Mouse (Mus musculus): ENCODE results near the gene Mitd1. TPM values are rescaled to one million over a fixed set of nuclear protein-coding genes. Genes with fewer than 3 reads are reported as not detected.

Gene Mitd1
- total and polyA plus RNA-seq, 3 experiments: 13.3 to 28.1 (median 19.9) TPM

- Histone ChIP-seq H3K27me3 (replicated peaks) (peaks cover 38% of the 10 kb centered on the region), H3K9me3 (replicated peaks; ENCODE audit: low read length) (peaks cover 2% of the 10 kb centered on the region), H3K4me1 (ENCODE audit: control insufficient read depth in 1 of 2, insufficient read depth in 2 of 2) (peaks cover 5 to 16% of the 10 kb centered on the region in 2 experiments; a peak in 2 of 4 replicates), H3K4me2 (ENCODE audit: insufficient read depth, low read depth, poor library complexity, severe bottlenecking) (peak within 1 kb of the TSS; percentile 81), H3K27ac (ENCODE audit: insufficient read depth, low read depth) (no peak within 1 kb of the TSS), H3K9ac (ENCODE audit: insufficient read depth, low read depth) (peak within 1 kb of the TSS; percentile 50), H3K79me2 (replicated peaks; ENCODE audit: control insufficient read depth, extremely low read depth, insufficient read depth, poor library complexity, severe bottlenecking) (no peaks in the 10 kb centered on the region), H3K4me3 (replicated peaks in 1 of 3; ENCODE audit: low read depth in 2 of 3, low read length in 2 of 3, poor library complexity in 1 of 3) (peak within 1 kb of the TSS; percentile 70 to 94 (median 78)), H3K36me3 (replicated peaks in 1 of 2; ENCODE audit: control insufficient read depth in 1 of 2, insufficient read depth in 1 of 2, low read length in 1 of 2) (no peaks in the 10 kb centered on the region)
- in situ Hi-C loops (cut with MboI; ENCODE audit: low pct_ligation_motif_present, low pct_unique_long_range_greater_than_20kb, low sequenced_read_pairs) (no loop called here), dilution Hi-C loops (cut with MboI; ENCODE audit: extremely low pct_ligation_motif_present, extremely low pct_unique_long_range_greater_than_20kb, low sequenced_read_pairs) (no loop called here)
- DNase-seq (ENCODE audit: extremely low read depth): no peak
- no peak for TF ChIP-seq RAD21 (IDR thresholded peaks at IDR 0.05; ENCODE audit: low read depth, low read length)
- no peak for TF ChIP-seq MXI1 (IDR thresholded peaks at IDR 0.05; ENCODE audit: low read depth, low read length)
- TF ChIP-seq PAX5 (IDR thresholded peaks at IDR 0.05; ENCODE audit: low read length): no peak
- no peak for TF ChIP-seq MAFK (IDR thresholded peaks at IDR 0.05; ENCODE audit: insufficient replicate concordance, low read length)
- no peak for TF ChIP-seq POLR2AphosphoS2 (IDR thresholded peaks at IDR 0.05; ENCODE audit: low read depth, low read length)
- TF ChIP-seq KAT2A (IDR thresholded peaks at IDR 0.05; ENCODE audit: insufficient replicate concordance, low read length): no peak
- no peak for TF ChIP-seq MEF2A (IDR thresholded peaks at IDR 0.05; ENCODE audit: borderline replicate concordance, low read depth, low read length)
Measured at GRCm38 (mm10) chr1:37866286-37866685, 23.9 kb downstream of the Mitd1 start, which contains the start of gene Tsga10. TSS of gene Tsga10 (minus strand) at chr1:37866429.

DNA sequence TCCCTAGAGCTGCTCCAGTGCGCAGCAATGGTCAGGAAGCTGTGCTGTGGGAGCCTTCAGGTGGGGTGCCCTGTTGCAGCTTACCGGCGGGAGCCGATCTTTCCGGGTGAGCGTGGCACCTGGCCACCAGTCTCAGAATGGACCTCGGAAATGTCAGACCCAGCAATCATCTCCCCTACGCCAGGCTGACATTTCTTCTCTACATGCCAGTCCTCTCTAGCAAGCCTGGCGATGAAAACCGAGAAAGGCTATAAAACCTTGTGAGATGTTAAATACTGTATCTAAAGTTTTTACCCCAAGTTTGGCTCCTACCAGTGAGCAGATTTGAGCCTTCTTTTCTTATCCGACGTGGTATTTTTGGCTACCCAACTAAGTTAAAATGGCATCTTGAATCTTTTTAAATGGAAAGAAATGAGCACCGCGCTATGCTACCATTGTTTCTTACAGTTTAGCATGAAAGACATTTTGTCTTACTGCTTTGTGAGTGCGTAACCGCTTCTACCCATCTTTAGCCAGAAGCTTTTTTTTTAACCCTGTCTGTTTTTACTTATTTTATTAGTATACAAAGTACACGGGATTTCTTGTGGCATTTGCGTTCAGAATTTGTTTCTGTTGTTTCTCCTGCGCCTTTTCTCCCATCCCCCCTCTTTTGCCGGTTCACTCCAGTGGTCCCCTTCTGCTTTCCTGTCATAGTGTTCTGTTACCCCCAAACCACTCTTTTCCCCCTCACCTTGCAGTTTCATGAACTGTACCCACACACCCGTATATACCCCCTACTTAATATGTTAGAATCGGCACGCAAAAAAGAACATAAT lies 24.6 kb downstream of the Mitd1 start:
- Histone ChIP-seq H3K4me1 (ENCODE audit: control insufficient read depth in 1 of 2, insufficient read depth in 2 of 2) (peaks cover 5 to 16% of the 10 kb centered on the region in 2 experiments; a peak in 2 of 4 replicates), H3K27ac (ENCODE audit: insufficient read depth, low read depth) (no peak overlapping the region), H3K79me2 (replicated peaks; ENCODE audit: control insufficient read depth, extremely low read depth, insufficient read depth, poor library complexity, severe bottlenecking) (no peaks in the 10 kb centered on the region), H3K4me2 (ENCODE audit: insufficient read depth, low read depth, poor library complexity, severe bottlenecking) (peak overlapping the region; percentile 81), H3K4me3 (replicated peaks in 1 of 3; ENCODE audit: low read depth in 2 of 3, low read length in 2 of 3, poor library complexity in 1 of 3) (peak overlapping the region; percentile 70 to 94 (median 78)), H3K36me3 (replicated peaks in 1 of 2; ENCODE audit: control insufficient read depth in 1 of 2, insufficient read depth in 1 of 2, low read length in 1 of 2) (no peaks in the 10 kb centered on the region), H3K9ac (ENCODE audit: insufficient read depth, low read depth) (peak overlapping the region; percentile 50), H3K27me3 (replicated peaks) (peaks cover 40% of the 10 kb centered on the region), H3K9me3 (replicated peaks; ENCODE audit: low read length) (peaks cover 2% of the 10 kb centered on the region)
- in situ Hi-C loops (cut with MboI; ENCODE audit: low pct_ligation_motif_present, low pct_unique_long_range_greater_than_20kb, low sequenced_read_pairs): no loop called here
- TF ChIP-seq POLR2A (IDR thresholded peaks at IDR 0.05; ENCODE audit: low read depth, low read length): no peak; the same call in 1 of the 2 replicates
- TF ChIP-seq MYC (IDR thresholded peaks at IDR 0.05; ENCODE audit: low read depth, low read length): 0 out of 2 replicates have a peak, but pooled peaks have one; percentile 30
- TF ChIP-seq MAZ (IDR thresholded peaks at IDR 0.05; ENCODE audit: low read depth, low read length): 0 out of 2 replicates have a peak, but pooled peaks have one; percentile 62
- peak; percentile 31; the same call in 1 of the 2 replicates for TF ChIP-seq CHD2 (IDR thresholded peaks at IDR 0.05; ENCODE audit: low read length)
- peak; percentile 78 for TF ChIP-seq SIN3A (IDR thresholded peaks at IDR 0.05; ENCODE audit: low read length)
- TF ChIP-seq MAX (IDR thresholded peaks at IDR 0.05; ENCODE audit: low read length): 0 out of 2 replicates have a peak, but pooled peaks have one; percentile 22
- TF ChIP-seq BHLHE40 (IDR thresholded peaks at IDR 0.05; ENCODE audit: low read depth, low read length): no peak
- 0 out of 2 replicates have a peak, but pooled peaks have one; percentile 13 for TF ChIP-seq EP300 (IDR thresholded peaks at IDR 0.05; ENCODE audit: low read length)
- no peak for TF ChIP-seq GABPA (IDR thresholded peaks at IDR 0.05; ENCODE audit: insufficient replicate concordance, low read depth, low read length)
- 0 out of 2 replicates have a peak, but pooled peaks have one; percentile 7 for TF ChIP-seq TCF12 (IDR thresholded peaks at IDR 0.05; ENCODE audit: low read depth, low read length)
- peak; percentile 29 for DNase-seq (ENCODE audit: extremely low read depth)
- dilution Hi-C loops (cut with MboI; ENCODE audit: extremely low pct_ligation_motif_present, extremely low pct_unique_long_range_greater_than_20kb, low sequenced_read_pairs): no loop called here
